Mouse (Mus musculus): ENCODE measurements at regions not wholly inside any gene's neighbourhood (a gene's known extent, or its start where the extent isn't known, plus 50 kb on each side); places are given as distances from the start of the nearest gene placed in this dataset.

GRCm38 (mm10) chr13:26495871-26496270 lies 274.1 kb downstream of the Hdgfl1 start:
- Histone ChIP-seq H3K79me2 (replicated peaks; ENCODE audit: control insufficient read depth, insufficient read depth, low read length) (no peaks in the 10 kb centered on the region), H3K27me3 (ENCODE audit: control insufficient read depth, insufficient read depth, low read length) (no peaks in the 10 kb centered on the region), H3K36me3 (ENCODE audit: control insufficient read depth, insufficient read depth, low read length) (no peaks in the 10 kb centered on the region), H3K9ac (ENCODE audit: low read depth, low read length) (no peak overlapping the region), H3K4me1 (ENCODE audit: control insufficient read depth, insufficient read depth, low read length) (no peaks in the 10 kb centered on the region), H3K27ac (no peak overlapping the region), H3K4me3 (no peak overlapping the region)
- intact Hi-C loops (cut with DNase I), result no loop called here
- TF ChIP-seq EP300 (IDR thresholded peaks at IDR 0.05; ENCODE audit: insufficient read depth, low read depth, low read length) (no peak), CTCF (IDR thresholded peaks at IDR 0.05) (no peak), POLR2A (IDR thresholded peaks at IDR 0.05; ENCODE audit: insufficient read depth, low read depth, low read length) (no peak)
- no peak for DNase-seq

GRCm38 (mm10) chr13:26469343-26469742 lies 300.6 kb downstream of the Hdgfl1 start:
- no peak overlapping the region for H3K9ac ChIP-seq (ENCODE audit: low read depth, low read length)
- no peaks in the 10 kb centered on the region for H3K79me2 ChIP-seq (replicated peaks; ENCODE audit: control insufficient read depth, insufficient read depth, low read length)
- no peaks in the 10 kb centered on the region for H3K27me3 ChIP-seq (ENCODE audit: control insufficient read depth, insufficient read depth, low read length)
- H3K36me3 ChIP-seq (ENCODE audit: control insufficient read depth, insufficient read depth, low read length), result no peaks in the 10 kb centered on the region
- H3K4me1 ChIP-seq (ENCODE audit: control insufficient read depth, insufficient read depth, low read length), result no peaks in the 10 kb centered on the region
- intact Hi-C loops (cut with DNase I), result no loop called here
- H3K27ac ChIP-seq, result no peak overlapping the region
- H3K4me3 ChIP-seq, result no peak overlapping the region
- WGBS, result 44% methylated on average over 3 of the region's 3 CpGs
- no peak for TF ChIP-seq EP300 (IDR thresholded peaks at IDR 0.05; ENCODE audit: insufficient read depth, low read depth, low read length)
- no peak for TF ChIP-seq POLR2A (IDR thresholded peaks at IDR 0.05; ENCODE audit: insufficient read depth, low read depth, low read length)
- no peak for TF ChIP-seq CTCF (IDR thresholded peaks at IDR 0.05)
- no peak for DNase-seq

DNA sequence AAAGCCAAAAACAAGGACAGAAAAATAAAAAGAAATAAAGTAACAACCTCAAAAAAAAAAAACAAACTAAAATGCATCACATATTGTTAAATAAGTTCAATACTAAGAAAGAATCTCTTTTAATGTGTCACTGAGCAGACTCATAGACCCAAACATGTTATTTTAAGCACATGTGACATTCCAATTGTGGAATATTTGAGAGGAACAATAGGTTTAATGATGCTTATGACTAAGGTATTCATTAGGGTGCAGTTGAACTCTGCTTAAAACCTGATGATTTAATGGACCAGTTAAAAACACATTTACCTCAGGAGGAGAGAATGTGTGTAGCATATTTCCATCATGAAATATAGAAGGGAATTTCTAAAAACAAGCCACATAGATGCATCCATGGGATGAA lies 302.4 kb downstream of the Hdgfl1 start:
- no peak for DNase-seq
- TF ChIP-seq CTCF (IDR thresholded peaks at IDR 0.05) (no peak), EP300 (IDR thresholded peaks at IDR 0.05; ENCODE audit: insufficient read depth, low read depth, low read length) (no peak), POLR2A (IDR thresholded peaks at IDR 0.05; ENCODE audit: insufficient read depth, low read depth, low read length) (no peak)
- H3K9ac ChIP-seq (ENCODE audit: low read depth, low read length), result no peak overlapping the region
- H3K79me2 ChIP-seq (replicated peaks; ENCODE audit: control insufficient read depth, insufficient read depth, low read length), result no peaks in the 10 kb centered on the region
- no peaks in the 10 kb centered on the region for H3K27me3 ChIP-seq (ENCODE audit: control insufficient read depth, insufficient read depth, low read length)
- intact Hi-C loops (cut with DNase I), result no loop called here
- no peak overlapping the region for H3K4me3 ChIP-seq
- H3K4me1 ChIP-seq (ENCODE audit: control insufficient read depth, insufficient read depth, low read length), result no peaks in the 10 kb centered on the region
- H3K36me3 ChIP-seq (ENCODE audit: control insufficient read depth, insufficient read depth, low read length), result no peaks in the 10 kb centered on the region
- H3K27ac ChIP-seq, result no peak overlapping the region

DNA sequence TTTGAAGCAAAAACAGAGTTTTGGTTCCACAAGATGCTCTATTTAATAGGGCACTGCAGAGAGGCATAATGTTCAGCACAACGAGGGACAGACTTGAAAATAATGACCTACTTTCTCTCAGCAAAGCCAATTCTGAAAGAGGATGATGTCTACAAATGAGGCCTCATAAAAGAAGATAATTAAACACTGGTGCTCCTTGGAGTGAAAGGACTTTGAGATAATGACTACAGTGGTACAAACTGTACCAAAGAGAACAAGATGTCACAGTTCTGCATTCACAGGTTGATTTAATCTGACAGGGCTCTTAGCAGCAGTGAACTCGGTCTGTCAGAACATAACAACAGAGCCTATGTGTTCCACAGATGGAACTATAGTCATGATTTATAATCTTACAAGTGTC lies 305.4 kb downstream of the Hdgfl1 start:
- Histone ChIP-seq H3K27me3 (ENCODE audit: control insufficient read depth, insufficient read depth, low read length) (no peaks in the 10 kb centered on the region), H3K4me3 (no peak overlapping the region), H3K9ac (ENCODE audit: low read depth, low read length) (no peak overlapping the region), H3K4me1 (ENCODE audit: control insufficient read depth, insufficient read depth, low read length) (no peaks in the 10 kb centered on the region), H3K27ac (no peak overlapping the region), H3K36me3 (ENCODE audit: control insufficient read depth, insufficient read depth, low read length) (no peaks in the 10 kb centered on the region), H3K79me2 (replicated peaks; ENCODE audit: control insufficient read depth, insufficient read depth, low read length) (no peaks in the 10 kb centered on the region)
- no peak for DNase-seq
- intact Hi-C loops (cut with DNase I), result no loop called here
- WGBS, result 58% methylated on average over 2 of the region's 2 CpGs
- TF ChIP-seq EP300 (IDR thresholded peaks at IDR 0.05; ENCODE audit: insufficient read depth, low read depth, low read length), result no peak
- no peak for TF ChIP-seq CTCF (IDR thresholded peaks at IDR 0.05)

DNA sequence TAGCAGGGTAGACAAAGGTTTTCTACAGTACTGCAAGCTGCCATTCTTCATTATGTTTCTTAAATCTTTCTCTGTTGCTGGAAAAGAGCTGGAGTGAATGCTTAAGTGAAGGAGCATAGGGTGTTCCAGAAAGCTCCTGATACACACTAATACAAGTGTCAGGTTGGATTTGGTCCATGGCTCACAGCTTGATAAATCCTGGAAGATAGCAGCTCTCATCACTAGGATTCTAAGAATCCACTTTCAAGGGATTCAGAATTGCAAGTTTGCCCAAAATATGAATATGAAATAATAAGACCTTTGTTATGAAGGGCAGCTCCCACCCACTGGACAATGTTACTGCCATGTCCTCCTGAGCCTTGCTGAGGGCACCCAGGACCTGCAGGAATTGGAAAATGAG lies 305.9 kb downstream of the Hdgfl1 start:
- Histone ChIP-seq H3K9ac (ENCODE audit: low read depth, low read length) (no peak overlapping the region), H3K27ac (no peak overlapping the region), H3K4me3 (no peak overlapping the region), H3K79me2 (replicated peaks; ENCODE audit: control insufficient read depth, insufficient read depth, low read length) (no peaks in the 10 kb centered on the region), H3K27me3 (ENCODE audit: control insufficient read depth, insufficient read depth, low read length) (no peaks in the 10 kb centered on the region), H3K4me1 (ENCODE audit: control insufficient read depth, insufficient read depth, low read length) (no peaks in the 10 kb centered on the region), H3K36me3 (ENCODE audit: control insufficient read depth, insufficient read depth, low read length) (no peaks in the 10 kb centered on the region)
- TF ChIP-seq CTCF (IDR thresholded peaks at IDR 0.05) (no peak), EP300 (IDR thresholded peaks at IDR 0.05; ENCODE audit: insufficient read depth, low read depth, low read length) (no peak)
- intact Hi-C loops (cut with DNase I), result no loop called here
- DNase-seq, result no peak

GRCm38 (mm10) chr13:26457487-26458253 lies 312.3 kb downstream of the Hdgfl1 start:
- Histone ChIP-seq H3K4me1 (ENCODE audit: control insufficient read depth, insufficient read depth, low read length) (no peaks in the 10 kb centered on the region), H3K27ac (no peak overlapping the region), H3K79me2 (replicated peaks; ENCODE audit: control insufficient read depth, insufficient read depth, low read length) (no peaks in the 10 kb centered on the region), H3K36me3 (ENCODE audit: control insufficient read depth, insufficient read depth, low read length) (no peaks in the 10 kb centered on the region), H3K9ac (ENCODE audit: low read depth, low read length) (no peak overlapping the region), H3K27me3 (ENCODE audit: control insufficient read depth, insufficient read depth, low read length) (no peaks in the 10 kb centered on the region), H3K4me3 (no peak overlapping the region)
- DNase-seq, result no peak
- 73% methylated on average over 4 of the region's 4 CpGs for WGBS
- TF ChIP-seq EP300 (IDR thresholded peaks at IDR 0.05; ENCODE audit: insufficient read depth, low read depth, low read length) (no peak), CTCF (IDR thresholded peaks at IDR 0.05) (peak; percentile 35)
- intact Hi-C loops (cut with DNase I), result no loop called here
